Mouse (Mus musculus): ENCODE data around the gene Klhdc3. TPM values are rescaled to one million over a fixed set of nuclear protein-coding genes. Genes with fewer than 3 reads are reported as not detected.

Klhdc3 gene
- total RNA-seq, 2 experiments from 2014 or later: 138 to 140 TPM

DNA sequence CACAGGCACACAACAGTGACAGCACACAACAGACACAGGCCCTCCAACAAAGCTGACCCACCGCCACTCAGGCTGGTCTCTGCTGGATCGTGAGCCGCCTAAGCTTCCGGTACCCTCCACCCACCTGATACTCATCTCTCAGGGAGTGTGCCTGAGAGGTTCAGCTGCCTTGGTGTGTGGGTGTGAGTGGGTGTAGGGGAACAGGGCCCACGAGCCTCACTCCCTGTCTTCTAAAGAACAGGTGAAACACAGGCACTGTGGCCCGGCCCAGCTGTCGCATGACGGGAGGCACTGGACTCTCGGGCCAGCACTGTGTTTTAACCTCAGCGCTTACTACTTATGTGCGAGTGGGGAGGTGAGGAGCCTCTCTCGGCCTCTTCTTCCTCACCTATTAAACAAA is 21.4 kb upstream of the Klhdc3 start:
- DNase-seq: no peak

DNA sequence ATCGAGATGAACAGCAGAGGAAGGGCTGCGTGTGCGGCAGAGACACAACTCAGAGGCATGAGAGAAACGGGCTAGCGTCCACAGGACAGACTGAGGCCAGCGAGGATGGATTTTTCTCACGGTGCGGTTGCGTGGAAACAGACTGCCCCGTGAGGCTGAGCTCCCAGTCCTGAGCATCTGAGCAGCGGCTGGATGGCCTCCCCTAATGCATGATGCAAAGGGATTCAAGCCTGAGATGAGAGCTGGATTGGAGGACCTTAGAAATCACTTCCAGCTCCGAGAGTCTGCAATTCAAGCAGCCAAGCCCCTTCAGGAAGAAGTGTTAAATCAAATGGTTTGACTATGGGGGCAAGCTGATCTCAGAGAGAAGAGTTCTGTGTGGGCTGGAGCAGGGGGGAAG is 20.8 kb upstream of the Klhdc3 start:
- DNase-seq: no peak

DNA sequence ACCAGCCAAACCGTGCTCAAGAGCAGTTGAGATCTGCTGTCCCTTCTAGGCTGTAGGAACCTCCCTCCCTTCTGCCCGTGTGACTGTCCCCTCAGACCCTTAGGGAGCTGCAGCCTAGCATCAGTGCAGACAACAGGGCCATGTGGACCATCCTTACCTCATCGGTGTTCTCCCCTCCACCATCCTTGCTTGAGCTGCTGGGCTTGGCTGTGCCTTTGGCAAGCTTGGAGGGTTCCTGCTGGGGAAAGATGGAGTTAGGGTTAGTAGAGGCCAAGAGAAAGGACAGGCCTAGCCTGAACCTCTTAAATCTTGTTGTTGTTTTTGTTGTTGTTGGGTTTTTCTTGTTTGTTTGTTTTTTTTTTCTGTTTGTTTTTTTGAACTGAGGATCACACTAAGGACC is 19.2 kb upstream of the Klhdc3 start:
- DNase-seq: no peak

DNA sequence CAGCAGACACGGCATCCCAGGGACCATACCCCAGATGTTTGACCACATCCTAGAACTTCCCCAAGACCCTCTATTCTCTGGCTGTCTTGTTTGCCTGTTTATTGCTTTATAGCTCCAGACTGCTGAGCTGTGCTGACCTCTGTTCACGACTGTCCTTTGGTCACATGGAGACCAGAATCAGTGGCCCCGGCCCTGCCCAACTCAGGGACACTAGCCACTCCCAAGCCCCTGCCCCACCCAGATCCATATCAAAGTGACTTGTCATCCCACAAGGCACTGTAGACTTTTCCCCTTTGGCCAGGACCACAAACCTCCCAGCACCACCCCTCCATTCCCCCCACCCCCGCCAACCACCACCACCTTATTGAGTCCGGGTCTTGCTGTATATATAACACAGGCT is 18.5 kb upstream of the Klhdc3 start:
- no peak for DNase-seq

DNA sequence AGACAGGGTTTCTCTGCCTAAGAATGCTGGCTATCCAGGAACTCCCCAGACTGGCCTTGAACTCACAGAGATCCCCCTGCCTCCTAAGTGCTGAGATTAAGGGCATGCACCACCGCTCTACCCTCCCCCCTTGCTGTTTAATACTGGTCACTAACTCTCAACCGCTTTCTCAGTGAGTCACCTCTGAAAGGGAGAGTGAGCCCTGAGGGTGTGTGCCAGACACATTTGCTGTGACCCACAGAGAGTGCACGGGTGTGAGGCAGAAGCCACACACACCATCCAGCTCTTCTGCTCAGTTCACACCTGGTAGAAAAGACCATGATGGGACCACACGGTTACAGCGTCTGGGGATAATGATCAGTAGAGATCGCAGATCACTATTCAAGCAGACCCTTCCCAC is 17.8 kb upstream of the Klhdc3 start:
- no peak for DNase-seq

DNA sequence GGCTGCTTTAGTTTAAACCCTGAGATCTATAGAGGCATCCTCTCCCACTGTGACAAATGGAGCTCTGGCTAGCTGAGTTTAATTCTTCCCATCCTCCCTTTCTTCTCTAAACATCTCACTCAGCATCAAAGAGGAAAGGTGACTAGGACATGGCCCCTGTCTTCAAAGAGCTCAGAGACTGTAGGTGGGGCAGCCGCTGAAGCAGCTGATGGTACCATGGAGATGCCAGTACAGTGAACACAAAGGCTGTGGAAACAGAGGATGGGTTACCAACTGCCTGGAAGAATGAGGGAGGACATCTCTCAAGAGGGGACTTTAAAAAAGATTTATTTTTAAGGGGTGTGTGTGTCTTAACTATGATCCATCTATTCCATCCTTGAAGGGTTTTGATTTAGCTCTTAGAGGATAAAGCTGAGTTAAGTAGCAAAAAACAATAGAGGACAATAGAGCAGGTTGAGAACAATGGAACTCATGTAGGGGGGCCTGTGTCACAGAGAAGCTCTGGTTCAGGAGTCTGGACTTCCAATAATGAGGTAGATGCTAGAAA is 13.9 kb upstream of the Klhdc3 start:
- DNase-seq: no peak

DNA sequence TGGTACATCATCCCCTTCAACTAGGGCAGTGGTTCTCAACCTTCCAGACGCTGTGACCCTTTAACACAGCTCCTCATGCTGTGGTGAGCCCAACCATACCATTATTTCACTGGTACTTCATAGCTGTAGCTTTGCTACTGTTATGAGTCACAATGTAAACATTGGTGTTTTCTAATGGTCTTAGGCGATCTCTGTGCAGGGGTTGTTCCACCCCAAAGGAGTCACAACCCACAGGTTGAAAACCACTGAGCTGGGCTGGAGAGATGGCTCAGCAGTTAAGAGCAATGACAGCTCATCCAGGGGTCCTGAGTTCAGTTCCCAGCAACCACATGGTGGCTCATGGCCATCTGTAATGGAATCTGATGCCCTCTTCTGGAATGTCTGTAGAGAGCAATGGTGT is 10.7 kb upstream of the Klhdc3 start:
- no peak for DNase-seq

DNA sequence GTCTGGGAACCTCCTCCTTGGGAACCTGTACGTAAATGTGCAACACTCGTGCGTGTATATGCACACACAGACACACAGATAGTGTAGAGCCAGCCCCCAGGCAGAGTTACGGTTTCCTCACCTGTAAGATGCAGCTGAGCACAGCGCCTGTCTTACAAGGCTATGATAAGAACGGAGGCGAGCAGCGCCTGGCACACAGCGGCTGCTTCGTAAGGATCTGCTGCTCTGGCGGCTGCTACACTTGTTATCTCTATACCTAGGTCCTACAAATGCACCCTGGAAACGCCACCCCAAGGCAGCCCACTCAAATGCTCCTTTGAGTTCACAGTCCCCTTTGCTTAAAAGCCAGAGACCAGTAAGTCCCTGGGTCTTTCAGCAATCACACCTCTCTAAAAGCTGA is 10.0 kb upstream of the Klhdc3 start:
- DNase-seq: no peak

DNA sequence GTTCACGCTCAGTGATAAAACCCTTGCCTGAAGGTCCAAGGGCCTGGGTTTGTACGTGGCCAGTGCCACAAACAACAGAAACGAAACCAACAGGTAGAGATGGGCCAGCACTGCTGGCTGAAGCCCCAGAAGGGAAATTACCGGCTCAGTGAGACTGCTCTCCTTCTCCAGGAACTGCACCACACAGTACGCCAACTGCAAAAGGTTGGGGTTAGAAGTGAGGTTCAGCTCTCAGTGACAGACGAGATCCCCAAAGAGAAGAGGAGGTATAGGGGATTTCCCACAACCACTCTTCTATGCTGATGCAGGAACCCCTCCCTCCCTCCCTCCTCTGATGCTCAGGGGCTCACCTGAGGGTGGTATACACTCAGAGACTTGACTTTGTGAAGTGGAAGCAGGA is 5.2 kb upstream of the Klhdc3 start:
- DNase-seq: no peak

DNA sequence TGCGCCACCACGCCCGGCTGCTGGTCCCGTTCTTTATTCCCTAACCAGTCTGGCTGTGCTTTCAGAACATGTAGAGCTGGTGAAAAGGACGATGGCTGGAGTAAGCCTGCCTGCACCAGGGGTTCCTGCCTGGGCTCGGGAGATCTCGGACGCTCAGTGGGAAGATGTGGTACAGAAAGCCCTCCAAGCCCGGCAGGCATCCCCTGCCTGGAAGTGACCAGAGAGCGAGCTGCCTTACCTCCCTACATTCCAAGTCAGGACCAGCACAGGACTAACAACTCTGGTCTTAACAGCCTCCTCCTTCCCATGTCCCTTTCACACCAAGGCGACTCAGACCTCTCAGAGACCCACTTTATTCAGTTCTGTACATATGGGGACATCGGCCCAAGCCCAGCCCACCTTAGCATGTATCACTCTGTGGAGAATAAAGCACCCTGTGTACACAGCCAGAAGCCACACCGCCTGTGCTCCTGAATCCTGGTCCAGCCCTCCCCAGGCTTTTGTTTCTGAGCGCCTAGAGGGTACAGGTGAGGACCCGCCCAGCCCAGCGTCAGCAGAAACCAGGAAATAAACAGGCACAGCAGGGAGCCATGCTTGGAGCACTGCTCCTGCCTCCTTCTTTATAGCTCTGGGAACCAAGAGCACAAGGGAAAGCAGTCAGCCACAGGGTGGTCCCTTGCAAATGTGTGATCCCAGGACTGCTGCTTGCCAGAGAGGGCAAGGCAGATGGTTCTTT is 2.1 kb upstream of the Klhdc3 start:
- no peak for DNase-seq

DNA sequence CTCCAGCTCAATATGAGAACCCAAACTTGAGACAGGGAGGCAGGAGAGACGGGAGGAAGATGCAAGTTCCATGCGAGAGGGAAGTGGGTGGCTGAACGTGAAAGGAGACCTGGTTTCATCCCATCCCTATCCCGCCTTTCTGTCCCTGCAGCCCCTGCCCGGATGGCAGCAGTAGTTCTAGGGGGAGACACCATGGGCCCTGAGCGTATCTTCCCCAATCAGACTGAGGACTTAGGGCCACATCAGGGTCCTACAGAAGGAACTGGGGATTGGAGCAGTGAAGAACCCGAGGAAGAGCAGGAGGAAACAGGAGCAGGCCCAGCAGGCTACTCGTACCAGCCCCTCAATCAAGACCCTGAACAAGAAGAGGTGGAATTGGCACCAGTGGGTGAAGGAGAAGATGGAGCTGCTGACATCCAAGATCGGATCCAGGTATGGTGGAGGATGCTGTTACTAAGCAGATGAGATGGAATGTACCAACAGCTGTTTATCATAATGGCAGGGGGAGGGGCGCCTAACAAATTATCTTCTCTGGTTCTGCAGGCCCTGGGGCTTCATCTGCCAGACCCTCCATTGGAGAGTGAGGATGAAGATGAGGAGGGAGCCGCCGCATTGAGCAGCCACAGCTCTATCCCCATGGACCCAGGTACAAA is 878 bp upstream of the Klhdc3 start:
- DNase-seq: no peak

DNA sequence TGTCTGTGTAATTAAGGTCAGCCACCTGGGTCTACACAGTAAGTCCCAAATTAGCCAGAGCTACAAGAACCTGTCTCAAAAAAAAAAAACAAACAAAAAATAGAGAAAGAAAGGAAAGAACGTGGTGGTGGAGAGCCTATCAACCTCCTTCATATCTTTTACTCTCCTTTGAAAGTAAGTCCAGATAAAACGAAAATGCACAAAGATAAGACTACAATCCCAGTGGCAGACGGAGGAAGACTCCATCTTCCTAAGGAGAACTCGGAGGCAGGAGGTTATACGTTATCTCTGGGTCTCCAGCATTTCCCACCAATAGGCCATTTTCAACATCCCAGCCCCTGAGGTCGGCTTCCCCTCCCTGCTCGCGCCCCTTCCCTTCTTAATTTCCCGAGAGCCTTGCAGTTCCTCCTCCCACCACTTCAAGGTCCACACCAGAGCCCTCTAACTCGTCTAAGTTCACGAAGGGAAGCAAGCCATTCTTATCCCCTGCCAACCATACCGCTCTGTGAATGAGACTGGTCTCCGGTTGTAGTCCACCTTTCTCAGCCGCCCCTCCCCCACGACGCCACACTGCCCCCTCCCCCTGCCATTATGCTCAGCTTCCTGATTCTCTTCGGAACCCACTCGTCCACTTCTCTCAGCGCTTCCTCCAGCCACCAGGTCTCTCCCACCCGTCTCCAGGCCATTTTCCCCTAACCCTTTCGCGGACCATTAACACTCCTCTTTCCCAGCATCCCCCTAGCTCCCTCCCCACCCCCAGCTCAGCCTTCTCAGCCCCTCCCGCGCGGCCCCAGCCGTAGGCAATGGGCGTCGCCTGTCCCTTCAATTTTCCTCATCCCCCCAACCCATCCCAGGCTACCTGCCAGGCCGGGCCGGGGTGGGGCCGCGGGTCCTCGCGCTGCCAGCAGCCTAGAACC is 613 bp downstream of the Klhdc3 start:
- peak; percentile 73 for DNase-seq

DNA sequence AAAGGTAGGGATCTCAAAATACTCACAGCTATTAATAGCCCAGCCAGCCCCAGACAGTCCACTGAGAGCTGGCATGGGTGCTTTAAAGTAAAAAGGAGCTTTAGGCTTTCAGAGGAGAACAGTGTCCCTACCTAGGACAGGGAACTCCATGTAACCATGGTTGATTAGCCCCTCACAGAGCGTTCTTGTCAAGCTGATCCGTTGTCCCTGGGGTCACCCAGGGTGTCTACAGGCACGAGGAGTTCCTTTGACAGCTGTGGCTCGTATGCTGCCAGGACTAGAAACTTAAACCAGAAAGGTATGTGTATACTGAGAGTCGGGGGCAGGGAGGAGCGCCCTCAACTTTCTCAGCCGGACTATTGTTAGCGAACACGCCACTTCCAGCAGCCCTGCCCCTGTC is 1.8 kb downstream of the Klhdc3 start:
- DNase-seq: no peak

DNA sequence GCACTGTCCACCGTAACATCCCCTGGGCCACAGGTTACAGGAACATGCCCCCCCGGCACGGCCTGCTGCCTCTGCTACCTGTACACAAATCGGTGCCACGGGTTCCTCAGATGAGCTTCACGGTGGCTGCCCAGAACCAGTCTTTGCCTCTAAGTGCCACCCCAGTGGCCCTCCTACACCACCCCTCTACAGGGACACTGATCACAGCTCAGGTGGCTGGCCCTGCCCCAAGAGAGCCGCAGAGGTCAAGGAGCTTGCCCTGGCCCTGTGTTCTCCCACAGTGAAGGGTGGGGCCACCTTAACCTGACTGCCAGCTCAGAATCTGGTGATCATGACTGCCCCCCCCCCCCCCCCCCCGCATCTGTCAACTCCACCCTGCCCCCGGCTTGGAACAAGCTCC is 2.3 kb downstream of the Klhdc3 start, which contains the start of gene Mea1:
Gene Mea1 (plus strand): TSS at position 378 of the 400 bp plus-strand sequence.
- DNase-seq: peak; percentile 45

DNA sequence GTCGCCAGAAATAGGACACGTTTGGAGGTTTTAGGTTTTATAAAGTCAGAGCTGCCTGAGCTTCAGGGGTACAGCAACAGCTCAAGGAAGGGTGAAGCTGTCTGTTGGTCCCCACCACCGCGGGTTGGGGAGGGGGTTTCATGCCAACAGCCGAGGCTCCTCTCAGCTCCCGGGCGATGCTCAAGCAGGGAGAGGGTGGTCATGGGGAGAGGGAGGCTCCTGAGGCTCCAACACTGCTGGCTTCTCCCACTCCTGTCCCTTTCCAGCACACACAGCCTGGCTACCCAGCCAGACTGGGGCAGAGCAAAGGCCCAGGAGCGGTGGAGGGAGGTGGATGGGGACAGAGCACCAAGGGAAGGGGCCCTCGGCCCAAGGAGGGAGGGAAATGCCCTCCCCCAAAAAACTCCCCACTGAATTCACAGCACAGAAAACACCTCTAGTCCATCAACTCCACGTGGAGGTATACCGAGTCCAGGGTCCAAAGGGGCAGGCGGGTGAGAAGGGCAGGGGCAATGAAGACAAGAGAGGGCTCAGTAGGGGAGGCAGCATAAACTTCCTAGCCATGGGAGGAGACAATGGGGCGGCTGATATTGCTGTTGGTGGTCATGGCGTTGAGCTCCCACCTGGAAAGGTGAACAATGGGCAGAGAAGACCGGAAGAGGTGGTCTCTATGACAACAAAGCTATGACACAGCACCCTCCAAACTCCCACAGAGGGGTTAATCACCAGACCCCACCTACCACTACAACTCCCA is 6.0 kb downstream of the Klhdc3 start:
- no peak for DNase-seq

DNA sequence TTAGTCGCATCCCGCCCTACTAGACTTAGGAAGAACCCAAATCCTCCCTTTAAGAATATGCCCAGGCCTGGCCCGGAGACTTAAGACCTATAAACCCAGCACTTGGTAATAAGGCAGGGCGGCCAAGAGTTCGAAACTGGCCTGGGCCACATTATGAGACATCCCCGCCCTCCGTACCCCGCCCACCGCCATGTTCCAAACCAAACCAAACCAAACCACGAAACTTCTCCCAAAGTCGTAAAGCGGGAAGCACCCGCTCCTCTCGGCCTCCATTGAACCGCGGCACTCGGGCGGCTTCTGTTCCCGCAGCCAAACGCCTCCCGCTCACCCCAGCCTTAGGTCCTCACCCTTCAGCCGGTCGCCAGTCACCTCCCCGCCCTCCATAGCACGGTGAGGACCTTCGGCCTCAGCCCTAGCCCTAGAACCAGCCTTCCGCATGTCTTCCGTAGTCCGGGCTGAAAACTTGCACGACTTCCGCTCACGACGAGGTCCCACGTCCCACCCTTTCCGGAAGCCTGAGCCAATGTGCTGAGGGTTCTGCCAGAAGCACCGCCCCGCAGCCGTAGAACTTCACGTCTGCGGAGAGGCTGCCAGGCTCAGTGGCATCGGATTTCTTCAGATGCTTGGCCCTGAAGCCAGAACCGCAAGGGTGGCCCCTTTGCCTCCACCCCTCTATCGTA is 6.7 kb downstream of the Klhdc3 start, which contains the start of gene Rrp36:
Gene Rrp36 (minus strand): TSS at position 503 of the 680 bp plus-strand sequence.
- peak; percentile 93 for DNase-seq

DNA sequence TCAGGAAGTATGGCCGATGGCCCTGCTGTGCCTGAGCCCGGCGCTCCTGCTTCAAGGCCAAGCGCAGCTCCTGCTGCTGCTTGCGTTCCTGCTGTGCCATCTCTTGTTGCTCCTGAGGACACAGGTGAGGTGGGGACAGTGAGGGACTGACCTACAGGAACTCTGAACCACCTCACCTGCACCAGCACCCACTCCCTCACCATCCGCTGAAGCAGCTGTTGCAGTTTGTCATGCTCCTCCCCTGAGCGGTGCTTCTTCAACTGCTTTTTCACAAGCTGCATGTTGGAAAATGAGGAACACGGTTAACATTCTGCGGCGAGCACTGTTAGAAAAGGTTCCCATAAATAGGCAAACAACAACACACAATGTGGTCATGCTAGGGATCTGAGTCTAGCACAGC is 10.8 kb downstream of the Klhdc3 start:
- no peak for DNase-seq

DNA sequence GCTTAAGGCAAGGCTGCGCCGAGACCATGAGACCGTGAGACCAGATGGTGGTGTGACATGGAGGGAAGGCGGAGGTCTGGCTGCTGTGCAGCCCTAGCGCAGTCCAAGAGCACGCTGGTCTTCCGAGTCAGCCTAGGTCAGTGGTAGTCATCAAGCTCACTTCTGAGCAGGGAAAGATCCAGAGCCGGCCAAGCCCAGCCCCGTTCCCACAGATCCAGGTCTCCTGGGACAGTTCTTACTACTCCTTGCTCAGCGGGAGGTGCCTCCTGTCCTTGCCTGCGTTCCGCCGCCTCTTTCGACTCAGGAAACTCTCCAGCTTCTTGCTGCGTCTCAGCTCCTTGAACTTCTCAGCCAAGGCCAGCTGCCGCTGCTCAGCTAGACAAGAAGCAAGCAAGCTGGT is 13.0 kb downstream of the Klhdc3 start:
- DNase-seq: no peak

DNA sequence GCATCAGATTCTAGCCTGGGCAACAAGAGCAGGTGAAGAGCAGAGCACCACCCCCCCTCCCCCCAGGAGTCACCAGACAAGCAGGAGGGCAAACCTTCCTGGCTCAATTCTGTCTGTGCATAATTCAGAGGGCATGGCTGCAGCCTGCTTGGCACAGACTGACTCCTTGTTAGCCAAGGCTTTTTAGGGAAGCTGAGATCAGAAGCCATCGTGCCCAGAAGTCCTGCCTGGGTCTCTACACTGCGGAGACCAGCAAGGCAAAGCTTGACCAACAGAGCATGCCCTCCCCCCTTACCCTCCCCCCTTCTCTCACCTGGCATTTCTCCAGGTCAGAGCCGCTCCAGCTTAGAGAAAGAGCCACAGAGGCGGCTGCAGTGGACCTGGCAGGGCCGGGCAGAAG is 18.0 kb downstream of the Klhdc3 start:
- peak; percentile 49 for DNase-seq

DNA sequence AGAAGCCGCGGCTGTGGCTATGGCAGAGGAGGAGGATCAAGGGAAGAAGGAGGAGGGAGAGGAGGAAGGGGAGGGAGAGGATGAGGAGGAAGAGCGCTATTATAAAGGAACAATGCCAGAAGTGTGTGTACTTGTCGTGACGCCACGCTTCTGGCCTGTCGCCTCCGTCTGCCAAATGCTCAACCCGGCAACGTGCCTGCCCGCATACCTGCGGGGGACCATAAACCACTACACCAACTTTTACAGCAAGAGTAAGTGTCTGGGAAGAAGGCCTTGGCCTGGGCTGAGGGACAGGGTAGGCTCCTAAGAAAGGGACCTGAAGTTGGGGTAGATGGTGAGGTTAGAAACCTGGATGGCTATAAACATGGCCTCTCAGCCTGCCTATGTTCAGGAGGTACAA is 18.7 kb downstream of the Klhdc3 start:
- DNase-seq: no peak

DNA sequence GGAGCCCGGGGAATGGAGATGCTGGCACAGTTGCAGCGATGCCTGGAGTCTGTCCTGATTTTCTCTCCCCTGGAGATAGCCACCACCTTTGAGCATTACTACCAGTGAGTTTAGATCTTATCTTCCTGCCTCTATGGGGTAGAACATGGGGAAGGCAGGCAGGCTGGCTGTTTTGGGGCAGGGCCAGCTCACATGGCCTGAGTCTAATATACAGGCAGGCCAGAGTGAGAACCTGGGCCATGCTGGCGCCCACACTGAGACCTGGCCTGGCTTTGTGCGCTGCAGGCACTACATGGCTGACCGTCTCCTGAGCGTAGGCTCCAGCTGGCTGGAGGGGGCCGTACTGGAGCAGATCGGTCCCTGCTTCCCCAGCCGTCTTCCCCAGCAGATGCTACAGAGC is 19.4 kb downstream of the Klhdc3 start:
- no peak for DNase-seq

DNA sequence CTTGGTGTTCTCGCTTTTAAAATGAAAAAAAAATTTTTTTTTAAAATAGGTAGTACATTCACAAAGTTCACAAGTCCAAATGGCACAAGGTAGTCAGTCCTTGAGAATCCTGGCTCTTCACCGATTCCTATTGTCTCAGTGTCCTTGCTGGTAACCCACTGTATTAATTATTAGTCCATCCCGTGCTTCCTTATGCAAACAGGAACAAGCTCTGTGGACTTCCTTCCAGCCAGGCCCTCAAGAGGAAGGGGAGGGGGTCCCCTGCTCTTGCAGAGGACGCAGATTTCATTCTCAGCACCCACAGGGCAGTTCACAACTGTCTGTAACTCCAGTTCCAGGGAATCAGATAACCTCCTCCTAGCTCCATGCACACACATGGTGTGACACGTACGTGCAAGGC is 24.7 kb downstream of the Klhdc3 start:
- DNase-seq: no peak

Measured in heart, postnatal 4 days (tissue).